Mouse (Mus musculus): Measurements from ENCODE around the gene Sema5a.

Gene Sema5a

DNA sequence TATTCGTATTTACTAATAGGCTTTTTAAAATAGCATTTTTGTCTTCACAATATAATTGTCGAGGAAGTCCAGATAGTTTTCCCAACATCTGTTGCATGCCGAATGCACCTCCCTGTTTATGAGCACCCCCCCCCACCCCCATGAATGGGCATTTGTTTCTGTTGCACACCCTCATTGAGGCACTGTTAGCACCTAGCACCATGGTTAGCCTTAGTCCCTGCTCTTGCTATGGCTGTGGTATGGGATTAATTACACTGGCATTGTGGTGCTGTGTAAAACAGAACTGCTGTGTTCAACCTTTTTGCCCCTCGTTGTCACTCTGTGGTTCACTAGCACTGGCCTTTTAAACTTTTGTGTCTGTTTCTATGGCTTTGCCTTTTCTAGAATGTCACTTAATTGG, 56.4 kb downstream of the Sema5a start:
- in situ Hi-C loops (cut with MboI, MseI), result no loop called here

- in situ Hi-C loops (cut with MboI, MseI), result no loop called here
Observed at GRCm38 (mm10) chr15:32306557-32307243, 62.1 kb downstream of the Sema5a start.

DNA sequence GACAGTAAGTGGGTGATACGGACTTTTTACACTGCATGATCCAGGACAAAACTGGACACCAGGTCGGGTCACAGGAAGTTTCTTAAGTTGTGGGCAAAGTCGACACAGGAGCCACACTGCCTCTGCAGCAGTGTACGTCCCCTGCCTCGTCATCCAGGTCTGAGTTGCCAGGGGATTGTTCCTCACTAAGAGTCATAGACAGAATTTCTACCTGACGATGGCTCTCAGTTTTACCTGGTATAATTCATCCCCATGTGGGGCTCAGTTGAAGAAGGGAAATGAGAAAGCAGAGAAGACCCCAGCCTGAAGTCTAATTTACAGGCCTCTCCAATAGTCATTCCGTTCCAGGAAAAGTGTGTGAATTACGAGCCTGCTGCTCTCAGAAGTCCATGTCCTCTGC, 66.2 kb downstream of the Sema5a start:
- in situ Hi-C loops (cut with MboI, MseI), result no loop called here

GRCm38 (mm10) chr15:32311287-32311686, 66.7 kb downstream of the Sema5a start:
- in situ Hi-C loops (cut with MboI, MseI), result no loop called here

GRCm38 (mm10) chr15:32317074-32317473, 72.5 kb downstream of the Sema5a start:
- in situ Hi-C loops (cut with MboI, MseI), result no loop called here

DNA sequence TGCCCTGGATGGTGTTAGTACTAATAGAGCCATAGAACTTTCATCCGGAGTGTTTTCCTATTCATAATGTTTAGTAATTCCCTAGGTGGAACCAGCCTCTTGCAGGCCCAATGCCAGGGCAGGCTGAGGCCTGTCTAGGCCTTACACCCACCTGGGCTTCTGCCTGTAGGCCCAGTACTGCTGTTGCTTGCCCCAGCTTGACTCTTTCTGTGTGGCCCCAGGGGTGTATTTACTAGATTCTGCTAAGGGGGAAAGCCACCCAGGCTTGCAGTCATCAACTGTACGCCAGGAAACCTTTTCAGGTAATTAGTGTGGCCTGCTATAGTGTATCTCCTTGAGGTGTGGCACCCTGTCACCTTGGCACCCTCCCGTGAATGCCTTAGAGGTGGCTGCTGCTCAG, 76.1 kb downstream of the Sema5a start:
- in situ Hi-C loops (cut with MboI, MseI), result no loop called here

DNA sequence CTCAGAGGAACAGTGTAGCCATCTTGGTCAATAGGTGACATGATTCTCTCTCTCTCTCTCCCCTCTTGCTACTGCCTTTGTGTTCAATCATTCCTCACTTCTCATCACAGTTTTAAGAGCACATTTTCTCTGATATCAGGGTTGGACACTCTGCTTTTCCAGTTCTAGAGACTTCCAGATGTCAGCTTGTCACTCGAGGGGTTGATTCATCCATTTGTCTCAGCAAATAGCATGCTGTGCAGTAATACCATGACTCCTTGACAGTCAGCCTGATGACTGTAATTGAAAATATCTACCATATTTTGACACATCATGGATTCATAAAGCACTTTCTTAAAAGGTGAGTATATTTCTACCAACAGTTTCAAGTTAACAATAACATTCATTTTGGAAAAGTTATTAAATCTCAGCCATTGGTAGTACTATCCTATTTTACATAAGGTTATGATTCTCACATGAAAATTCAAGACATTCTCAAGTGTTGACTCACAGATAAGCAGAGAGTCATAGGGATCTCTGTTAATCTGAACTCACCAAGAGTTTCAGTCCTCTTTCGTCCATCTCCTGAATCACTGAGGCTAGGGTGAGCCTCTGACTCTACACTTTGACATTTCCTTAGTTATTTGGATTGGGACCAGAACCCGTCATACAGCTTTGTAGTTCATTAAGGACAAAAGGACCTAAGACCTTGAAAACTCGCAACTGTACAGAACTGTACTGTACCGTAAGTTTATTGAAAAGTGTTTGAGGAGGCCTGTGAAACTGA, 78.0 kb downstream of the Sema5a start:
- in situ Hi-C loops (cut with MboI, MseI), result no loop called here

GRCm38 (mm10) chr15:32323224-32323623, 78.6 kb downstream of the Sema5a start:
- in situ Hi-C loops (cut with MboI, MseI), result no loop called here

GRCm38 (mm10) chr15:32324105-32324504, 79.5 kb downstream of the Sema5a start:
- in situ Hi-C loops (cut with MboI, MseI), result no loop called here

DNA sequence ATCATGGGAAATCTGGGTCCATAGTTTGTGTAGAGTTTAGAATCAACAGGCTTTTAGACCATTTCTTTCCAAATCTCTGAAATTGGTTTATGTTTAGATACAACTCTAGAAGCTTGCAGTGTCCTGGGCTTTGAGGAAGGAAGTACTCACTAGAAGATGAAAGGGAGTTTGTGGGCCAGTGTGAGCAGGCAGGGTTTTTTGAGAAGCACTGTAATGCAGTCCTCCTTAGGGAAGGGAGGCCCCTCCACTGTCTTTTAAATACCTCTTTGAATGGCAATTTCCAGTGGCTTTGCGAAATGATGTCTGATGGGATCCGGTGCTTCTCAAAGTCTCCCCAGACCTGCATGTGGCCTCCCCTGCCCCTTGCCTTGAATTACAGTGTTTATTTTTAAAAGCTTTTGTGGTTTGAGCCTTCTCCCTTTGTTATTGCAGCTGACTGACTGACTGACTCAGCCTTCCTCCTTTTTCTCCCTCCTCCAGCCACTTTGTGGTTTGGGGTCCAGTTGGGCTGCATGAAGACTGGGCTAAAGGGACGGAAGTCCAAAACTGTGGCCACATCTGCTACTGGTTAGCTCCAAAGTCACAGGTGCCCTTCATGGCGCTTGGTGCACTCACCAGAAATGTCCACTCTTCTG, 83.9 kb downstream of the Sema5a start:
- in situ Hi-C loops (cut with MboI, MseI), result no loop called here

DNA sequence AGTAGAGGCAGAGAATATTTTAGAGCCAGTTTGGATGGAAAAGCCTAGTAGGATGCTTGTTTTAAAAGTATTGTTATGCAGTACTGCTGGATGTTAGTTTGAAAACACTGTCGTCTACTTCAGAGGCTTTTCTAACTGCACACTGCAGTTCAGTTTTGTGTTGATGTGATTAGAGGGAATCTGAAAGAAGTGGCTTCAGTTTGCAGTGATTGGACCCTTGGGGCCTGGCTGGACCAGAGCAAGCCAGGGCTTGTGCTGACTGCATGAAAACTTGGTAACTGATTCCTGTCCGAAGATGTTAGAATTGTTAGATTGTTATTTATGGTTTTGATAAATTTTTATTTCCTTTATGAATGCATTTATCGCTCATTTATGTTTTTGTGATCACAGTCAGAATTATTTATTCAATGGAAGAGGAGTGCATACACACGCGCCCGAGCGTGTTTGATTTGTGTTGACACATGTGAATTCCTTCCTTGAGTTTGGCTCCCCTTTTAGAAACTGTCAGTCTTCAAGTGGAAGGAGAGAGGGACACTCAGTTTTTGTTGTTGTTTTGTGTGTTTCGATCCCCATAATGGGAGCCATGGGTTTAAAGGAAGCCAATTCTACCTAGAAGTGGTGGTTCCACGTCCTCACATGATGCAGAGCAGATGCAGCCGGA, 85.2 kb downstream of the Sema5a start:
- in situ Hi-C loops (cut with MboI, MseI), result no loop called here

GRCm38 (mm10) chr15:32330427-32330826, 85.8 kb downstream of the Sema5a start:
- in situ Hi-C loops (cut with MboI, MseI), result no loop called here

GRCm38 (mm10) chr15:32331037-32331436, 86.4 kb downstream of the Sema5a start:
- in situ Hi-C loops (cut with MboI, MseI), result no loop called here

GRCm38 (mm10) chr15:32333456-32333855, 88.8 kb downstream of the Sema5a start:
- in situ Hi-C loops (cut with MboI, MseI), result no loop called here

DNA sequence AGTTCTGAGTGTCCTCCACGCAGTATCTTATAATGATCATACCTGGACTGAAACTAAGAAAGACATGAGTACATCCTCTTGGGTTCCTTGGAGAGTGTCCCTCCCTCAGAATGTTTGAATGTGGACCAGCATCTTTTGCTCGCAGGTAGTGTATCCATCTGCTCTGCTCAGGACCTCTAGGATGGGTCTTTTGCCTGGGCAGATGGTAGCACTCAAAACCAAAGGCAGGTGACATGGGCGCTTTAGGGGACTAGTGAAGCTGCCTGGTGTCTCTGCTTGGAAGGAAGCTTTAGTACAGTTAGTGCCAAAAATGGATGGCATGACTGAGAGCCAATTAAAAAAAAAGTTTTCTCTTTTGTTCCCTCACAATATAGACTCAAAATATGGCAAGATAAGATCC, 93.2 kb downstream of the Sema5a start:
- in situ Hi-C loops (cut with MboI, MseI), result no loop called here

DNA sequence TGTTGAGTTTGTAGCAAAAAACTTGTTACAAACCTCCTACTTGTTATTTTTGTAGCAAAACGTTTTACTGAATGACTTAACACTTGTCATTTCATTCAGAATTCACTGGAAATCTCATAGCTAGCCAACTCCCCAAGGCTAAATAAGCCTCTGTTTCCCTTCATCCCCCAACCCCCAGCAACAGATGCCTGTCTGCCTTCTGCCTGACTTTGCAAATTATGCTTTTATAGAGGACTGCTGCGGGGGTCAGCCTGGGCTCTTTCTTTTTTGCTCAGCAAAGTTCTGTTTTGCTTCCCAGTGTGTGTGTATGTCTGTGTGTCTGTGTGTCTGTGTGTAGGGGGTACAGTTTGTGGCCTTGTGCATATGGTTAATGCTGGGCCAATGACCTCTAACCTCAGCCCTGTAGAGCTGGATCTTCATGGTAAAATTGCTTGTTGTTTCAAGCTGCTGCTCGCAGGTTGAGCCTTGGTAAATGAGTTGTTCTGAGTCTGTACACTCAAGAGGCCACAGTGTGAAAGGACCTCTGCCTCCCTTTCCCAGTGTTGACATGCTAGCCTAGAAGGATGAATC, 94.2 kb downstream of the Sema5a start:
- in situ Hi-C loops (cut with MboI, MseI), result no loop called here

- in situ Hi-C loops (cut with MboI, MseI), result no loop called here
Observed at GRCm38 (mm10) chr15:32339426-32339825, 94.8 kb downstream of the Sema5a start.

- in situ Hi-C loops (cut with MboI, MseI), result no loop called here
Observed at GRCm38 (mm10) chr15:32341423-32341822, 96.8 kb downstream of the Sema5a start.

DNA sequence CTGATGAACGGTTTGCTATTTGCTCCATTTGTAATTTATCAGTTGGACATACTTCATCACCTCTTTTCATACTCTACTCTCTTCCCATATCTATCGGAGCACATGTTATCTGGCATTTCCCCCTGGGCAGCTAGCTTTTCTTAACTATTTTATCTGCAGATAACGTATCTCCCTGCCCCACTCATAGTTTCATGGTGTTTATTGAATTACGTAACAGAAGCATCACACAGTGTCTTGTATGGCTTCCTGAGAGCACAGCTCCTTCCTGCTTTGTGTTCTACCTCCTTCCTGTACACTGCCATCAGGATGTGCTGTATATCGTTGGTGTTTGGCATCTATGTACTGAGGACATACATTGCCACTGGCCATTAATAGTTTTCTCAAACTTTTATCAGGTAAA, 98.9 kb downstream of the Sema5a start:
- in situ Hi-C loops (cut with MboI, MseI), result no loop called here

- in situ Hi-C loops (cut with MboI, MseI), result no loop called here
Observed at GRCm38 (mm10) chr15:32347315-32347714, 102.7 kb downstream of the Sema5a start.

DNA sequence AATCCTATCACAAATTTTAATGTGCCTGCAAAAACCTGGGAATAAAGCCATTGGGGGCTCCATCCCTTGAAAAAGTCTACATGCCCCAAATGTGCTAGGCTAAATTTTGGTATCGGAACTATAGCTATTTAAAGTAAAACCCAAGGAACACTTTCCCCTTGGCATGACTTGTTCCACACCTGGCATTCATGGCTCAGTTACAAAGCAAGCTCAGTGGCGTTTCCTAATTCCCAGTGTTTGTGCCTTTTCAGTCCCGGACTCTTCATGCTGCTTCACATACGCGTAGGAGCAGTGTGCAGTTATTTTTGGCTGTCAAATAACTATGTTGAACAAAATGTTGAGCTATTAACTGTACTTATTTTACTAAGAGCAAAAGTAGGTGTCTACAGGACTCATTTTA, 104.7 kb downstream of the Sema5a start:
- in situ Hi-C loops (cut with MboI, MseI), result no loop called here

DNA sequence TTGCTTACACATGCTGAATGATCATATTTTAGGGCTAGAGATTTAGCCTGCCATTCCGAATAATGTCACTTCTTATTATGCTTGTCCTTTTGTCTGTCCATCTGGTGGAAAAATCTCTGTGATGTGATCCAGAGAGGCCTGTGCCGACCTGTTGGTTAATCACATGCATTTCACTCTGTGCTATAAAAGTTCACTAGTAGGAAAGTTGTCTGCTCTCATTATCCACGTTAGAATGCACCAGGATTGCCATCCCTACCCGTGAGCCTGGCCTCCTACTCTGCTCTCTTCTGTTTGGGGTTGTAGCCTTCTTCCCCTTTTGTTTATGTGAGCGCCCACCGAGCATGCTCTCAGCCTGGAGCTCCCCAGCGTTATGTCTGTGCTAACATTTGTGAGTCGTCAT, 108.4 kb downstream of the Sema5a start:
- in situ Hi-C loops (cut with MboI, MseI), result loop anchor here in 1 of 2 experiments (10.0 kb wide), 1 partner anchor 1202 kb away; no protein-coding TSS in a partner anchor

All from T-helper 17 cell (primary cell).